Mouse (Mus musculus) neural tube, embryonic 13.5 days (tissue): ENCODE data around the gene Slco3a1. TPM values are rescaled to one million over a fixed set of nuclear protein-coding genes. Genes with fewer than 3 reads are reported as not detected.

Experiments used
- ATAC-seq: fragments of 200-750 bp; cut with Nextera tagmentation; 2 replicates; pipeline ENCODE4 v1.8.0; 2017; ENCODE audit warnings: low read depth, mild to moderate bottlenecking, moderate TSS enrichment, moderate library complexity
- H3K27ac ChIP-seq: fragments of 300-500 bp; sonication (generic); replicated peaks from 2 replicates; pipeline ENCODE4 v1.5.1; 2015; ENCODE audit warnings: moderate library complexity, mild to moderate bottlenecking, inconsistent platforms
- H3K27me3 ChIP-seq: fragments of 300-500 bp; sonication (generic); 2 replicates; pipeline ENCODE4 v1.6.1; 2015; ENCODE audit warnings: mild to moderate bottlenecking, inconsistent platforms
- H3K36me3 ChIP-seq: fragments of 300-500 bp; sonication (generic); 2 replicates; pipeline ENCODE4 v1.6.1; 2015; ENCODE audit warnings: mild to moderate bottlenecking, inconsistent platforms
- H3K4me1 ChIP-seq: fragments of 300-500 bp; sonication (generic); replicated peaks from 2 replicates; pipeline ENCODE4 v1.6.1; 2015; ENCODE audit warnings: inconsistent platforms
- H3K4me2 ChIP-seq: fragments of 300-500 bp; sonication (generic); 2 replicates; pipeline ENCODE4 v1.6.1; 2015; ENCODE audit warnings: inconsistent platforms, mild to moderate bottlenecking, moderate library complexity
- H3K4me3 ChIP-seq: fragments of 300-500 bp; sonication (generic); 2 replicates; pipeline ENCODE4 v1.5.1; 2015; ENCODE audit warnings: mild to moderate bottlenecking, inconsistent platforms
- H3K9ac ChIP-seq: fragments of 300-500 bp; sonication (generic); 2 replicates; pipeline ENCODE4 v1.6.1; 2015; ENCODE audit warnings: moderate library complexity, mild to moderate bottlenecking, inconsistent platforms
- H3K9me3 ChIP-seq: fragments of 300-500 bp; sonication (generic); 2 replicates; pipeline ENCODE4 v1.6.1; 2016; ENCODE audit warnings: inconsistent platforms
- WGBS: fragments of 180-500 bp; shearing (Covaris S2); methylation state at CpG from one replicate; pipeline ENCODE4 v1.1.7; 2015; 5-methylcytosine and 5-hydroxymethylcytosine counted together
- polyA plus RNA-seq: library from polyadenylated mRNA; unstranded; fragments of >200 nt; fragmentation: Nextera tagmentation; extraction: Ambion mirVana; gene quantifications from 2 replicates; pipeline ENCODE4 v1.2.1, GENCODE M21; 2015

Slco3a1 gene
- polyA plus RNA-seq, 1 experiment from 2014 or later, result 31.8 TPM

DNA sequence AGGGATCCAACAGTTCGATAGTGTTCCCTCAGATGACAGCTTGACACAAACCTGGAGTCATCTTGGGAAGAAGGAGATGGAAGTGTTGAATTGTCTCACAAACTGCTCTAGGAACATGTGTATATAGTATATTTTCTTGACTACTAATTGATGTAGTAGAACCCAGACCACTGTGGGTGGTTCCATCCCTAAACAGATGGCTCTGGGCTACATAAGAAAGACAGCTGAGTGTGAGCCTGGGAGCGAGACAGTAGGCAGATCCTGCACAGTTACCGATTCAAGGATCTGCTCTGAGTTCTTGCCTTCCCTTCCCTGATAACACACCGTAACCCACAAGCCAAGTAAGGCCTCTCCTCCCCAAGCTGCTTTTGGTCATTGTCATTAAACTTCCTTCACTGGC, 28.6 kb downstream of the Slco3a1 start:
- 93% methylated on average over 4 of the region's 4 CpGs for WGBS
- Histone ChIP-seq H3K4me3 (no peak overlapping the region), H3K27ac (no peak overlapping the region), H3K4me1 (peaks cover 28% of the 10 kb centered on the region; the same call in 1 of the 2 replicates), H3K9me3 (no peaks in the 10 kb centered on the region), H3K36me3 (no peaks in the 10 kb centered on the region), H3K4me2 (no peak overlapping the region), H3K27me3 (0 out of 2 replicates have a peak, but pooled peaks cover 3% of the 10 kb centered on the region), H3K9ac (no peak overlapping the region)
- no peak for ATAC-seq

DNA sequence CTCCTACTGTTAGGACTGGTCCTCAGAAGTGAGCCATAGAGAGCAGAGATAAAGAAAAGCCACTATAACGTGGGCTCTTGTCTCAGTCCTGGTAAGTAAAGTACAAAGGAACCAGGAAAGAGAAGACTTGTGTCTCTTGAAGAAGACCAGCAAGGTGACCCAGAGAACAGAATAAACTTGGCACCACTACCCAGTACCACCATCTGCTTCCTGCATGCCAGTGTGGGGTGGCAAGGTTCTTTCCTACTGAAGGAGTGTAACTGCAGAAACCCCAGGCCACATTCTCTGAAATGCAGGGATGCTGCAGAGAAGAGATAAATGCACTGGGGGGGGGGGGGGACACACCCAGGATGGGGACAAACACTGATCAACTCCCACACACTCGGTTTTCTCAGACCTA, 29.0 kb downstream of the Slco3a1 start:
- 81% methylated on average over 2 of the region's 2 CpGs for WGBS

DNA sequence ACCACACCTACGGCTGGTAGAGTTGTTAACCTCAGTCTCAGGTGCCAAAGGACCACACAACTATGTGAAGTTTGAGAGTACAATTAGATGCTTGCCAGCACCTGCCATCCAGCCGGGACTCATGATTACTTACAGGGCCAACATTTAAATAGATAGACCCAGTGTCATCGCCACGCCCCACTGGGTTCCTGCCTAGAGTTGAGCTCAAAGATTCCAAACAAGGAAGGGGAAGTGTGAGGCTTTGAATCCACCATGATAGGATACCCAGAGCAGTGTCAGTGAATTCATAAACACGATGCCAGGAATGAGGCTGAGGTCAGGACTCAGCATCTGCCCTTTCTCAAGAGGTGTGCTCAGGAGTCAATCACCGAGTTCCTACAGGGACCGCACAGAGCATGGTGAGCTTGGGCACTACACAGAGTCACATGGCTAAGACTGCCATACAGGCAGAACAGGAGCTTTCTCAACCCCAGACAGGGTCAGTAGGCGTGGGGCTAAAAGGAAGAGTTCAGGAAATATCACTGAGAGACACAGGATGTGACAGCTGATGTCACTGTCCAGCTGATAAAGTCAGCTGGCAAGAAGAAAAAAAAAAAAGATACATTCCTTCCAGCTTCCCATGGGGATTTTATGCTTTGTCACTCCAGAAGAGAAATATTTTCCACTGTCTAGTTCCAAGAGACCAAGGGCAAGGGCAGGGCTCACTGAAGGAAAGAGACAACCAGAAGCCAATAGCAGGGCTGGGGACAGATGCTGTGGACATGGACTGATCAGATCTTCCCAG, 30.2 kb downstream of the Slco3a1 start:
- ATAC-seq, result no peak

More for the DNA sequence above, 29.0 kb downstream of the Slco3a1 start:
- Histone ChIP-seq H3K4me2 (no peak overlapping the region), H3K9me3 (no peaks in the 10 kb centered on the region), H3K27me3 (0 out of 2 replicates have a peak, but pooled peaks cover 3% of the 10 kb centered on the region), H3K4me1 (peaks cover 23% of the 10 kb centered on the region; the same call in 1 of the 2 replicates), H3K27ac (no peak overlapping the region), H3K36me3 (no peaks in the 10 kb centered on the region), H3K4me3 (no peak overlapping the region), H3K9ac (no peak overlapping the region)
- no peak for ATAC-seq

DNA sequence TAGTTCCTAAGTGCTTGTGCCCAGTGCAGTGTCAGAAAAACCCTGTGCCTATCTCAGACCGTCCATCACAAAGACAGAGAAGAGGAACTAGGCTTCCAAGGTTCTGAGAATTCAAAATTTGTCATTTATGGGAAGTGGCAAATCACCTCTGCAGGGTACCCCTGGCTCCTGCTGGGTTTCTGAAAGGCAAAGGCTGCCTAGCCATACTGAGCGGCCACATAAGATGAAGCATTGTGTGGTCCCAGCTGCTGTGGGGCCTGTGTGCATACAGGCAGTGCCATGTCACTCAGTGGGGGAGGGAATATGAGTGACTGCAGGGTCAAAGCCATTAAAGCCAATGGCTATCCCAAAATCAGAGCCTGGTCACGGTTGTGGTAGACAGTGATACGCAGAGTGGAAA, 31.5 kb downstream of the Slco3a1 start:
- H3K27me3 ChIP-seq, result 0 out of 2 replicates have a peak, but pooled peaks cover 6% of the 10 kb centered on the region

More for the DNA sequence above, 30.2 kb downstream of the Slco3a1 start:
- WGBS, result 87% methylated on average over 8 of the region's 8 CpGs
- H3K36me3 ChIP-seq, result no peaks in the 10 kb centered on the region
- no peaks in the 10 kb centered on the region for H3K9me3 ChIP-seq
- H3K4me3 ChIP-seq, result no peak overlapping the region
- H3K4me2 ChIP-seq, result no peak overlapping the region
- no peak overlapping the region for H3K9ac ChIP-seq
- H3K4me1 ChIP-seq, result peaks cover 14% of the 10 kb centered on the region; the same call in 1 of the 2 replicates
- no peak overlapping the region for H3K27ac ChIP-seq
- H3K27me3 ChIP-seq, result 0 out of 2 replicates have a peak, but pooled peaks cover 6% of the 10 kb centered on the region

DNA sequence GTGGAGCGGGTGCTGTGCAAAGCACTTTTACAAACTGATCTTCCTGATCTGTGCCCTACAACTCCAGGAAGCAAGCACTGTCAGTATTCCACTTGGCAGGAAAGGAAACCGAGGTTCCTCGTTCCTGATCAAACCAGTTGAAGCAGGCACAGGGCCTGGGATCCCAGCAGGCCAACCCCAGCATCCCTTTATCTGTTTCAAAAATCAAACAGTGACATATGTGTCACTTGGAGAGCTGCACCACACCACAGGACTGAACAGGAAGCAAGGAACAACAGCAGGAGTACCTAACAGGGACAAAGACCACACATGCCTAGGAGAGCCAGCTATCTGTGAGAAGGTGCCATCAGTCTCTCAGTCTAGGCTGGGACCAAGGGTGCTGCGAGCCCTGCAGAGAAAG, 32.3 kb downstream of the Slco3a1 start:
- no peak overlapping the region for H3K9ac ChIP-seq
- no peak overlapping the region for H3K27ac ChIP-seq
- H3K4me2 ChIP-seq, result no peak overlapping the region
- H3K9me3 ChIP-seq, result no peaks in the 10 kb centered on the region
- H3K4me1 ChIP-seq, result peaks cover 9% of the 10 kb centered on the region; the same call in 1 of the 2 replicates
- 0 out of 2 replicates have a peak, but pooled peaks cover 6% of the 10 kb centered on the region for H3K27me3 ChIP-seq
- H3K4me3 ChIP-seq, result no peak overlapping the region
- WGBS, result 87% methylated on average over 4 of the region's 4 CpGs
- no peaks in the 10 kb centered on the region for H3K36me3 ChIP-seq
- no peak for ATAC-seq

More for the DNA sequence above, 31.5 kb downstream of the Slco3a1 start:
- peaks cover 9% of the 10 kb centered on the region; the same call in 1 of the 2 replicates for H3K4me1 ChIP-seq
- no peak overlapping the region for H3K4me3 ChIP-seq
- no peak overlapping the region for H3K9ac ChIP-seq
- H3K36me3 ChIP-seq, result no peaks in the 10 kb centered on the region
- H3K9me3 ChIP-seq, result no peaks in the 10 kb centered on the region
- 33% methylated on average over 4 of the region's 4 CpGs for WGBS
- no peak overlapping the region for H3K27ac ChIP-seq
- H3K4me2 ChIP-seq, result no peak overlapping the region
- ATAC-seq, result 0 out of 2 replicates have a peak, but pooled peaks have one; percentile 36

DNA sequence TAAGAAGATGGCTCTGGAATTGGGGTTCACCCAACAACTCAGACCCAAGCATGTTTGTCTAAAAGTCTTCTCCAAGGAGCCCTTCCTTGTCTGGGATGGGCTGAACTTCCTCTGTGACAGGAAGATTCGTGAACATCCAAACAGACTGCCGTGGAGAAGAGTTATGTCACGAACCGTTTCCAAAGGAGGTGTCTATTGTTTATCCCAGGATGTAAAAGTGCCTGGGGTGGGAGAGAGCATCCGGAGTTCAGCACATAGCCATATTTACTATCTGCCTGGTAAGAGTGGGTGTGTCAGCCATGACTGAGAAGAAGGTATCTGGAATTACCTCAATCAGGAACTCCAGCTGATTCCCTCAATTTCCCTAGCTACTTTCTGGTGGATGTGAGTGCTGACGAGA, 35.2 kb downstream of the Slco3a1 start:
- Histone ChIP-seq H3K4me3 (no peak overlapping the region), H3K36me3 (no peaks in the 10 kb centered on the region), H3K4me2 (no peak overlapping the region), H3K27ac (no peak overlapping the region), H3K4me1 (peaks cover 23% of the 10 kb centered on the region), H3K9ac (no peak overlapping the region), H3K27me3 (0 out of 2 replicates have a peak, but pooled peaks cover 6% of the 10 kb centered on the region), H3K9me3 (no peaks in the 10 kb centered on the region)
- 53% methylated on average over 6 of the region's 6 CpGs for WGBS
- no peak for ATAC-seq

DNA sequence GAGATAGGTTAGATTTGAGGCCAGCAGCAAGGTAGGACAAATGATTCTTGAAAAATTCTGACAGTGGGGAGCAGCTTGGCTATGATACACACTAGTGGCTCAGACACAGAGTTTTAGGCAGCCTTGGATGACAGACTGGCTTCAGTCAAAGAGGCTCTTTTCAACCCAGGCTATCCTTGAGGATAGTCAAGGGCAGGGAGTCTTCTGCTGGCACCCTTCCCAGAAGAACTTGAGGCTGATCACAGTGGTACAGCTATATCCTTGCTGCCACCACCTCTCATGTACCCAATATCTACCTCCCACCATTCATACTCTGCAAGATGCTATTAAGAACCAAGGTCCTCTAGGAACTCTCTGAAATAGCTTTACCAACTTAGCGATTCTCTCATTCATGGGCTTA, 35.8 kb downstream of the Slco3a1 start:
- 80% methylated on average over 1 of the region's 1 CpGs for WGBS
- no peak overlapping the region for H3K4me2 ChIP-seq
- no peak overlapping the region for H3K27ac ChIP-seq
- no peaks in the 10 kb centered on the region for H3K9me3 ChIP-seq
- H3K36me3 ChIP-seq, result no peaks in the 10 kb centered on the region
- H3K4me1 ChIP-seq, result peaks cover 23% of the 10 kb centered on the region
- 0 out of 2 replicates have a peak, but pooled peaks cover 4% of the 10 kb centered on the region for H3K27me3 ChIP-seq
- H3K4me3 ChIP-seq, result no peak overlapping the region
- no peak for ATAC-seq
- H3K9ac ChIP-seq, result no peak overlapping the region

DNA sequence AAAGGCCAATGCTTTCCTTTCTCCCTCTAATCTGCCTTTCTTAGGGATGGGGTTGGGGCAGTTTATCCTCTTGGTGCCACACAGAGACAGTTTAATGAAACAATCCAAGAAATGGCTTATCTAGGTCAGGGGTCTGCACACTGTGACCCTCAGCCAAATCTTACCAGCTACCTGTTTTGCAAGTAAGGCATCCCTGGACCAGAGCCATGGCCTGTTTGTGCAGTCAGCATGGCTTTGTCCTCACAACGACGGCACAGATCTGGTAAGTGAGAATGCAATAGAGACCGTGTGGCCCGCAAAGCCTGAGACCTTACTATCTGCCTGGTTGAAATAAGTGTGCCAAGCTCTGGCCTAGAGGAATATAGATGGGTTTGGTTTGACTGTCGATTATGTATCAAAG, 36.3 kb downstream of the Slco3a1 start:
- H3K4me3 ChIP-seq, result no peak overlapping the region
- peaks cover 23% of the 10 kb centered on the region for H3K4me1 ChIP-seq
- no peak overlapping the region for H3K27ac ChIP-seq
- H3K27me3 ChIP-seq, result 0 out of 2 replicates have a peak, but pooled peaks cover 4% of the 10 kb centered on the region
- no peak for ATAC-seq
- H3K9ac ChIP-seq, result no peak overlapping the region
- WGBS, result 92% methylated on average over 5 of the region's 5 CpGs
- H3K36me3 ChIP-seq, result no peaks in the 10 kb centered on the region
- no peaks in the 10 kb centered on the region for H3K9me3 ChIP-seq
- no peak overlapping the region for H3K4me2 ChIP-seq

DNA sequence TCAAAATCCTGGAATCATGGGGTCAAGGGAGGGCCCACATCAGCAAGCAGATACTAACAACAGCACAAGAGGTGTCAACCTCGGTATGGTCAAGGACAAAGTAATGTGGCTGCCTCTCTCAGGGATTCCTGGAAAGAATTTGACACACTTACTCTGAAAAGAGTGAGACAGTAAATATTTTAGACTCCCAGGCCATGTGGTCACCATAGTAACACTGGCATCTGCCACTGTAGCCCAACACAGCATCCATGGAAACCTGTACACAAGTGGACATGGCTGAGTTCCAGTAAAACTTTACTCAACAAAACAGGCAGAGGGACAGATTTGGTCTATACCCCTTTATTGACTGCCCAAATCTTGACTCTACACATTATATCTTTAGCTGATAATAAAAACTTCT, 43.9 kb downstream of the Slco3a1 start:
- Histone ChIP-seq H3K27ac (no peak overlapping the region), H3K27me3 (peaks cover 27% of the 10 kb centered on the region), H3K4me3 (no peak overlapping the region), H3K36me3 (no peaks in the 10 kb centered on the region), H3K4me1 (peaks cover 41% of the 10 kb centered on the region), H3K4me2 (no peak overlapping the region), H3K9me3 (no peaks in the 10 kb centered on the region), H3K9ac (no peak overlapping the region)
- WGBS, result 47% methylated on average over 1 of the region's 1 CpGs
- ATAC-seq, result peak; percentile 68; the same call in 1 of the 2 replicates

DNA sequence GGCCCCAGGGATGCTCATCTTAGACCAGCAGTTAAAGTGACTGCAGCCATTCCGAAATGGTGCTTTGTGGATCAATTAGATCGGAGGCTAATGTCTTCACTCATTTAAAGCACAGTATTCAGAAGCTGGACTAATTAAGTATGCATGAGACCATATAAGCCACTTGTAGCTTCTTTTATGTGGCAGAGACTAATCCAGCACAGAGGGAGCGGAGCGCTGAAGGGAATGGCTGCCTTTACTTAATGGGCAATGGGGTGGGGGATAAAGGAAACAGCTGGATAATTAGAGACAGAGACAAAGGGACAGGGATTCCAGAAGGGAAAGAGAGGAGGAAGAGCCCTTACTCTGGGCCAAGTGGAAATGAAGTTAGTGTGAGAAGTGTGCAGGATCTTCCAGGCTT, 46.4 kb downstream of the Slco3a1 start:
- Histone ChIP-seq H3K4me1 (peaks cover 41% of the 10 kb centered on the region), H3K9me3 (no peaks in the 10 kb centered on the region), H3K4me3 (no peak overlapping the region), H3K4me2 (no peak overlapping the region), H3K36me3 (peaks cover 7% of the 10 kb centered on the region; the same call in 1 of the 2 replicates), H3K27me3 (peaks cover 40% of the 10 kb centered on the region), H3K9ac (no peak overlapping the region), H3K27ac (no peak overlapping the region; the same call in 1 of the 2 replicates)
- peak; percentile 60; the same call in 1 of the 2 replicates for ATAC-seq
- 17% methylated on average over 4 of the region's 4 CpGs for WGBS

DNA sequence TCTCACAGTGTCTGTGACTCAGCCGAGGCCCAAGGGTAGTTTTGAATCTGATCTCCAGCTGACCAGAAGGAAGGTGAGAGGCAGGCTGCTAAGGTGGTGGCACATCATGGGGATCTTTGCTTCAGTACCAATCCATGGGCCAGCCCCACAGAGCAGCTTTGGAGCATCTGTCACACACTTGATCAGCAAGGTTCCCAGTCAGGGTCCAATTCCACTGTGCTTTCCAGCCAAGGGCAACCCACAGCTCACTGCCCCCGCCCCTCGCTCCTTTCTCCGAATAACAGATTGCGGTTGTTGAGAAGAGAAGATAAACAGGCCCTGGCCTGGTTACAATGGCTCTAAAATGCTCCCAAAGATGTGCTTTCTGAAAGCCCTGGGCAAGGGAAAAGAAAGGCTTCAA, 47.7 kb downstream of the Slco3a1 start:
- WGBS, result 75% methylated on average over 5 of the region's 5 CpGs
- Histone ChIP-seq H3K27me3 (peaks cover 40% of the 10 kb centered on the region), H3K4me3 (no peak overlapping the region), H3K9me3 (no peaks in the 10 kb centered on the region), H3K36me3 (peaks cover 7% of the 10 kb centered on the region; the same call in 1 of the 2 replicates), H3K4me2 (no peak overlapping the region), H3K27ac (no peak overlapping the region), H3K9ac (no peak overlapping the region), H3K4me1 (peaks cover 37% of the 10 kb centered on the region)
- ATAC-seq, result no peak

DNA sequence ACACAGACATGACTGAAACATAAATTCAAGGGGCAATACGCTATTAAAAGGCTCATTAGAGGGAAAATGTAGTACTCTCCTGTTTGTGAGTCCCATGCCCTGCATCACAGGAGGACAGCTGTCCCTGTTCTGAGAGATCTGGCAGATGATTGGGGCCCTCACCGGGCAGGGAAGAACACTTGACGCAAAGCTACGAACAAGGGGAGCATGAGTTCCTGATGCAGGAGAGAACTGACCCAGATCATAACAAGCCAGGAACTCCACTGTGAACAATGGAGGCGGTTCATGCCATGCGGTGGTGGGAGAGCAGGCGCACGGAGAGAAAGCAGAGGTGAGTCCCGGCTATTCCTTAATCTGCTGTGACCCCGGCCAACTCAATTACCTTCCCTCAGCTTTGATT, 48.9 kb downstream of the Slco3a1 start:
- H3K27me3 ChIP-seq, result peaks cover 40% of the 10 kb centered on the region
- WGBS, result 81% methylated on average over 10 of the region's 10 CpGs
- H3K9me3 ChIP-seq, result no peaks in the 10 kb centered on the region
- ATAC-seq, result no peak
- no peak overlapping the region for H3K4me3 ChIP-seq
- H3K36me3 ChIP-seq, result peaks cover 7% of the 10 kb centered on the region; the same call in 1 of the 2 replicates
- no peak overlapping the region for H3K9ac ChIP-seq
- no peak overlapping the region for H3K4me2 ChIP-seq
- peaks cover 35% of the 10 kb centered on the region for H3K4me1 ChIP-seq
- H3K27ac ChIP-seq, result no peak overlapping the region
